Mouse (Mus musculus): Measurements from ENCODE around the gene Zfp526. TPM values are rescaled to one million over a fixed set of nuclear protein-coding genes. Genes with fewer than 3 reads are reported as not detected.

The Zfp526 gene
- 2.9 and 3.9 TPM in 2 replicates for polyA plus RNA-seq (2014; fragmentation: Nextera tagmentation; extraction: Ambion mirVana)

DNA sequence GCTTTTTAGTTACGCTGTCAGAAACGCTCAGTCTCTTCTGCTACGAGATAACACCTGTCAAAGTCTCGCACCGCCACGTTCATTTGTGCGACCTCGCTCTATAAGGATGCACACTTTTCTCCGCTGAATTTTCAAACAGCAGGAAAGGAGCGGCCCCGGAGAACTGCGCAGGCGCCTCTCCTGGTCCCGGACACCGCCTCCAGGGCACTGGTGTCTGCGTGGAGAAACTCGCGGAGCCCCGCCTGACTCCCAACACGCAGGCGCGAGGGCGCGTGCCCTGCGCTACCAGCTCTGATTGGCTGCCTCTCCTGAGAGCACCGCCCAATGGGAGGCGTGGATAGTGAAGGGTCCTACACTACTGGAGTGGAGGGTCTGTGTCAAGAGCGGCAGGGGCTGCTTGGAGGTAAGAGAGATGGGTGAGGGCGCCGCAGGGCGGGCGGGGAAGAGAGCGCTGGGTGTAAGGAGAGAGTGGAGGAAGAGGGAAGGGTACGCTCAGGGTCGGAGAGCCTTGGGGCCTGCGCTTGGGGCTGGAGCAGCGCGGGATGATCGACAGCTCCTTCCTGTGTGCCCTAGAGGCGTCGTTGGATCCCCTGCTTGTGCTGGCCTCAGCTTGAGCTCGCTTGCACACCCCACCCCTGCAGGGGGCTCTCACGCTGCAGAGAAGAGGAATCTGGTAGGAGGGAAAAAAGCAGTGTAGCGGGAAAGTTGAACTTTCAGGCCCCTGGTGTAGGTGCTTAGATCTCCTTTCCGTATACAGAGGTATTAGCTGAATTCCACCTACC is at the start of gene Zfp526:
TSS of gene Zfp526 (plus strand) at position 324 of the 782 bp plus-strand sequence.
- DNase-seq (ENCODE audit: low spot score) (peak; percentile 99), ATAC-seq (ENCODE audit: low FRiP score) (peak; percentile 95)
- Histone ChIP-seq H3K4me3 (ENCODE audit: low read depth, low read length) (peak within 1 kb of the TSS; percentile 65), H3K27me3 (ENCODE audit: control insufficient read depth, insufficient read depth, low read length) (no peaks in the 10 kb centered on the region), H3K4me2 (replicated peaks; ENCODE audit: low read depth, low read length) (peak within 1 kb of the TSS; percentile 98), H3K9ac (ENCODE audit: low read depth, low read length) (peak within 1 kb of the TSS; percentile 62), H3K9me3 (ENCODE audit: control insufficient read depth, low read length) (no peaks in the 10 kb centered on the region), H3K27ac (ENCODE audit: low read depth, low read length) (peak within 1 kb of the TSS; percentile 74; the same call in 1 of the 2 replicates), H3K36me3 (ENCODE audit: control insufficient read depth, insufficient read depth, low read length) (peaks cover 4% of the 10 kb centered on the region; the same call in 1 of the 2 replicates), H3K4me1 (replicated peaks; ENCODE audit: control insufficient read depth, insufficient read depth, low read length) (peaks cover 11% of the 10 kb centered on the region)
- WGBS: under 1% methylated on average over 45 of the region's 45 CpGs

DNA sequence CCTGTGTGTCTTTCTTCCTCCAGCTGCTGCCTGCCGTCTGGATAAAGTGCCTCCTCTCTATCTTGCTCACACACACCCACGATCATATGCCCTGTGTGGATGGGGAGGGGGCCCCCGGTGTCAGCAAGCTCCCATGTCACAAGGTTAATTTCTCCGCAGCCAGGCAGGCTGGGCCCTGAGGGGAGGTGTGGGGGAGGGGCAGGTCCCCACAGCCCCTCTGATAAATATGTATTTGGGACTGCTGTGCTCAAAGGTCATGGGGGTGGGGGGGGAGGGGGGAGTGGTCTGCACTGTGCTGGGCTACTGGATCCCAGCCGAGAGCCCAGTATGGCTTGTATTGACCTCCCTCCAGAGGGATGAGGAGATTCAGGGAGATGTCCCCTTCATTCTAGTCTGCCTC is 48.6 kb upstream of the Zfp526 start:
- no peak overlapping the region; the same call in 1 of the 2 replicates for H3K4me3 ChIP-seq (ENCODE audit: low read depth, low read length)
- peaks cover 5% of the 10 kb centered on the region for H3K4me1 ChIP-seq (replicated peaks; ENCODE audit: control insufficient read depth, insufficient read depth, low read length)
- ATAC-seq (ENCODE audit: low FRiP score): peak; percentile 77

DNA sequence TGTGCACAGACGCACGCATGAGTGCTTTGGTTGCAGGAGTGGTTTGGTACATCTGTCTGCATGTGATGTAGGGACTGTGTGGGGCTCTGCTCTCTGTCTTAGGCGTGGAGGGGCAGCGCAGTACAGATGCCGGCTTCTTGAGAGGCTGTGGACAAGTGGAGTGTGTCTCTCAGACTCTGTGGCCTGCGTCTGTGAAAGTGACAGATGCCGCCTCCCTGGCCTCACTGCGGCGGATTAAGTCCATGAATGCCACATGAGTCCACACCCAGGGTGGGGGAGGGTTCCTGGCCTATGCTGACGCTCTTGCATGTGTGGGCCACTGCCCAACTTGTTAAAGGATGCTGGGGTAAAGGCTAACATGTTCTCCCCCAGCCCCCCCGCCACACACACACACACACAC is 46.9 kb upstream of the Zfp526 start:
- H3K4me1 ChIP-seq (replicated peaks; ENCODE audit: control insufficient read depth, insufficient read depth, low read length): peaks cover 5% of the 10 kb centered on the region
- H3K27ac ChIP-seq (ENCODE audit: low read depth, low read length): peak overlapping the region; percentile 85
- ATAC-seq (ENCODE audit: low FRiP score) (peak; percentile 18), DNase-seq (ENCODE audit: low spot score) (peak; percentile 58)
- H3K9me3 ChIP-seq (ENCODE audit: control insufficient read depth, low read length): no peaks in the 10 kb centered on the region
- no peaks in the 10 kb centered on the region; the same call in 1 of the 2 replicates for H3K27me3 ChIP-seq (ENCODE audit: control insufficient read depth, insufficient read depth, low read length)
- H3K4me3 ChIP-seq (ENCODE audit: low read depth, low read length): no peak overlapping the region
- peak overlapping the region; percentile 36; the same call in 1 of the 2 replicates for H3K9ac ChIP-seq (ENCODE audit: low read depth, low read length)
- H3K36me3 ChIP-seq (ENCODE audit: control insufficient read depth, insufficient read depth, low read length): no peaks in the 10 kb centered on the region
- H3K4me2 ChIP-seq (replicated peaks; ENCODE audit: low read depth, low read length): peak overlapping the region; percentile 20; the same call in 1 of the 2 replicates
- WGBS: 47% methylated on average over 11 of the region's 11 CpGs

More for the DNA sequence above, 48.6 kb upstream of the Zfp526 start:
- Histone ChIP-seq H3K9me3 (ENCODE audit: control insufficient read depth, low read length) (no peaks in the 10 kb centered on the region), H3K27me3 (ENCODE audit: control insufficient read depth, insufficient read depth, low read length) (no peaks in the 10 kb centered on the region; the same call in 1 of the 2 replicates), H3K36me3 (ENCODE audit: control insufficient read depth, insufficient read depth, low read length) (no peaks in the 10 kb centered on the region), H3K9ac (ENCODE audit: low read depth, low read length) (no peak overlapping the region), H3K27ac (ENCODE audit: low read depth, low read length) (peak overlapping the region; percentile 85), H3K4me2 (replicated peaks; ENCODE audit: low read depth, low read length) (peak overlapping the region; percentile 25; the same call in 1 of the 2 replicates)
- WGBS: 27% methylated on average over 5 of the region's 5 CpGs
- DNase-seq (ENCODE audit: low spot score): peak; percentile 59

DNA sequence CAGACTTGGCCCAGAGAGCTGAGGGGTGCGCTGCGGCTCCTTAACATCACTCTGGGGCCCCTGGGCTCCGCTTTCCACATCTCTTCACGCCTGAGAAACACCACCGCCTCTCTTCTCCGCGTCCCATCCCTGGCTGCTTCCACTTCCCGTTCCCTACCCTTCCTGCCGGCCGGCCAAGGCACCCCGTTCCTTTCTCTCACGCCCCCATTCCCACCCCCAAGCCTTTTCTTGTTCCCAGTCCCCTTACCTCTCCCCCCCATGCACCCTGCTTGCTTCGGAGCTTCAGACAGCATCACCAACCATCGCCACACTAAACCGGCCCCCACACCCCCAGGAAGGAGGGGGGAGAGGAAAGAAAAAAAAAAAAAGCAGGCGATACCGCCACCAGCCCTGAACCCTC is 42.9 kb upstream of the Zfp526 start:
- no peaks in the 10 kb centered on the region for H3K36me3 ChIP-seq (ENCODE audit: control insufficient read depth, insufficient read depth, low read length)
- ATAC-seq (ENCODE audit: low FRiP score): no peak
- H3K27me3 ChIP-seq (ENCODE audit: control insufficient read depth, insufficient read depth, low read length): peaks cover 22% of the 10 kb centered on the region
- DNase-seq (ENCODE audit: low spot score): peak; percentile 35
- WGBS: 3% methylated on average over 14 of the region's 17 CpGs
- H3K9ac ChIP-seq (ENCODE audit: low read depth, low read length): peak overlapping the region; percentile 72
- peak overlapping the region; percentile 58 for H3K4me2 ChIP-seq (replicated peaks; ENCODE audit: low read depth, low read length)
- H3K27ac ChIP-seq (ENCODE audit: low read depth, low read length): peak overlapping the region; percentile 82
- H3K9me3 ChIP-seq (ENCODE audit: control insufficient read depth, low read length): no peaks in the 10 kb centered on the region
- peak overlapping the region; percentile 41 for H3K4me3 ChIP-seq (ENCODE audit: low read depth, low read length)
- peaks cover 8% of the 10 kb centered on the region; the same call in 1 of the 2 replicates for H3K4me1 ChIP-seq (replicated peaks; ENCODE audit: control insufficient read depth, insufficient read depth, low read length)

DNA sequence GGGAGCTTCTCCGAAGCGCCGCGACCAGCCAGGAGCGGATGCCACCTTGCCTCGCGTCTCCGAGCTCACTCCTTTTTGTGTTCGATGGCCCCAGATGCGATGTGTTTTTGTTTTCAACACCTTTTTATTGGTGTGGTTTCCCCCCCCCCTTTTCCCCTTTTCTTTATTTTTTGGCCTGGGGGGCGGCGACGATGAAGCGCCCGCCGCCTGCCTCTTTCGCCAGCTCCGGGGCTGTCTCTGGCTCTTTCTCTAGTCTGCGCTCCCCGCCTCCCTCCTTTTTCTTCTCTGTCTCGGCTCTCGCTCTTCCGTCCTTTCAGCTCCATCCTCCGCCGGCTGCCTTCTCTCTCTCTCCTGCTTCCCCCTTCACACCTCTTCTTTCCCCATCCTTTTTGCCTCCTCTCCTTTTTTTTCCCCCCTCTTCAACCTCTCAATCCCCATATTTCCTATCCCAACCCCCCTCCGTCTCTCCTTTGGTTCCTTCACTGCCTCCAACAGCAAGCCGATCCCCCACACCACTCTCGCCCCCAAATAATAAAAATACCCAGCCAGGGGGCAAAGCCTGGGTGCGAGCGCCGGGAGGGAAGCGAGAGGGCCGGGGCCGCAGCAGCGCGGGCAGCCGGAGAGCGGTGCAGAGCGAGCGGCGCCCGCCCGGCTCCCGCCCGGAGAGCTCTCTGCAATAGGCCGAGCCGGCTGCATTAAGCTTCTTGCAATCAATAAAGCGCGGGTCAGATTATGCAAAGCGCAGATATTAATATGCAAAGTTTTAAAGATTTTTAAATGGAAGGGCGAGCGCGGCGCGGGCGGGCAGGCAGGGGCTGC is 42.2 kb upstream of the Zfp526 start:
- ATAC-seq (ENCODE audit: low FRiP score): peak; percentile 84
- H3K4me1 ChIP-seq (replicated peaks; ENCODE audit: control insufficient read depth, insufficient read depth, low read length): peaks cover 5% of the 10 kb centered on the region; the same call in 1 of the 2 replicates
- peak overlapping the region; percentile 41 for H3K4me3 ChIP-seq (ENCODE audit: low read depth, low read length)
- DNase-seq (ENCODE audit: low spot score): peak; percentile 62
- peak overlapping the region; percentile 72 for H3K9ac ChIP-seq (ENCODE audit: low read depth, low read length)
- WGBS: under 1% methylated on average over 50 of the region's 56 CpGs
- peak overlapping the region; percentile 58 for H3K4me2 ChIP-seq (replicated peaks; ENCODE audit: low read depth, low read length)
- no peaks in the 10 kb centered on the region for H3K36me3 ChIP-seq (ENCODE audit: control insufficient read depth, insufficient read depth, low read length)
- no peaks in the 10 kb centered on the region for H3K9me3 ChIP-seq (ENCODE audit: control insufficient read depth, low read length)
- peak overlapping the region; percentile 82 for H3K27ac ChIP-seq (ENCODE audit: low read depth, low read length)
- peaks cover 22% of the 10 kb centered on the region for H3K27me3 ChIP-seq (ENCODE audit: control insufficient read depth, insufficient read depth, low read length)

DNA sequence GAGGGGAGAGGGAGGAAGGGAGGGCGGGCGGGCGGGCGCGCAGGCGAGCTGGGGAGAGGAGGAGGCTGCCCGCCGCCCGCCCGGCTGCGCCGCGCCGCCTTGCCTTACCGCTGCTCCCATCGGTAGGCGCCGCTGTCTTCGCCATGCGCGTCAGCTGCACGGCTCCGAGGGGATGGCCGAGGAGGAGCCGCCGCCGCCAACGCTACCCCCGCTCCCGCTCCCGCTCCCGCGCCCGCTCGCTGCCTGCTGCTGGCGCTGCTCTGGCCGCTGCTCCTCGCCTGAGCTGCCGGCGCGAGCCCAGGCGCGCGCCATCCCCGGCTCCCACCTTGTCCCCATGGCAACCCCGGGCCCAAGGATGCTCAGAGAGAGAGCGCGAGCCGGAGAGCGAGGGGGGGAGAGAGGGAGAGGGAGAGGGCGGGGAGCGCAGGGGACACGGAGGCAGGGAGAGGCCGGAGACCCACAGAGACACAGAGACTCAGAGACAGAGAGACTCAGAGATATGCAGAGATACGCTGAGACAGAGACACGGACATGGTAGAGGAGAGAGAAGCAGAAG is 41.5 kb upstream of the Zfp526 start, which contains the start of gene Pou2f2:
TSS of gene Pou2f2 (minus strand) at position 121 of the 556 bp plus-strand sequence.
- peak; percentile 93 for DNase-seq (ENCODE audit: low spot score)
- Histone ChIP-seq H3K9ac (ENCODE audit: low read depth, low read length) (peak within 1 kb of the TSS; percentile 72), H3K36me3 (ENCODE audit: control insufficient read depth, insufficient read depth, low read length) (no peaks in the 10 kb centered on the region), H3K9me3 (ENCODE audit: control insufficient read depth, low read length) (no peaks in the 10 kb centered on the region), H3K27ac (ENCODE audit: low read depth, low read length) (peak within 1 kb of the TSS; percentile 82), H3K4me3 (ENCODE audit: low read depth, low read length) (peak within 1 kb of the TSS; percentile 41), H3K4me1 (replicated peaks; ENCODE audit: control insufficient read depth, insufficient read depth, low read length) (peaks cover 5% of the 10 kb centered on the region; the same call in 1 of the 2 replicates), H3K4me2 (replicated peaks; ENCODE audit: low read depth, low read length) (peak within 1 kb of the TSS; percentile 58), H3K27me3 (ENCODE audit: control insufficient read depth, insufficient read depth, low read length) (peaks cover 22% of the 10 kb centered on the region)
- WGBS: 0% methylated on average over 24 of the region's 56 CpGs
- peak; percentile 90 for ATAC-seq (ENCODE audit: low FRiP score)

DNA sequence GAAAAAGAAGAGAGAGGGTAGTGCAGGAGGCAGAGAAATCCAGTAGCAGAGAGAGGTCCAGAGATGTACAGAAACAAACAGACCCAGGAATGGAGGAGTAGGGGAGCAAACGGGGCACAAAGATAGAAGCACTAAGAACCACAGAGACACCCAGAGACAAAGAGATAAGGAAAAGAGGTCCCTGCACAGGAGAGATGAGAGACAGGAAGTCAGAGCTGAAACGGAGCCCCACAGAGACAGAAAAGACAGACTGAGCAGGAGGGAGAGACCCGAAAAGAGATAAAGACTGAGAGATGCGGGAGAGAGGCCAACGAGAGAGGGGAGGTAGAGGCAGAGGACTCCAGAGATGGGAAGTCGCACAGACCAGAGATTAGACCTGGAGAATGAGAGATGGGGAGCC is 40.7 kb upstream of the Zfp526 start:
- Histone ChIP-seq H3K27ac (ENCODE audit: low read depth, low read length) (peak overlapping the region; percentile 82), H3K27me3 (ENCODE audit: control insufficient read depth, insufficient read depth, low read length) (peaks cover 22% of the 10 kb centered on the region), H3K4me3 (ENCODE audit: low read depth, low read length) (peak overlapping the region; percentile 41; the same call in 1 of the 2 replicates), H3K9me3 (ENCODE audit: control insufficient read depth, low read length) (no peaks in the 10 kb centered on the region), H3K9ac (ENCODE audit: low read depth, low read length) (peak overlapping the region; percentile 72; the same call in 1 of the 2 replicates), H3K4me1 (replicated peaks; ENCODE audit: control insufficient read depth, insufficient read depth, low read length) (peaks cover 5% of the 10 kb centered on the region; the same call in 1 of the 2 replicates), H3K36me3 (ENCODE audit: control insufficient read depth, insufficient read depth, low read length) (no peaks in the 10 kb centered on the region), H3K4me2 (replicated peaks; ENCODE audit: low read depth, low read length) (peak overlapping the region; percentile 58)
- ATAC-seq (ENCODE audit: low FRiP score): no peak
- no peak for DNase-seq (ENCODE audit: low spot score)
- 5% methylated on average over 6 of the region's 6 CpGs for WGBS

DNA sequence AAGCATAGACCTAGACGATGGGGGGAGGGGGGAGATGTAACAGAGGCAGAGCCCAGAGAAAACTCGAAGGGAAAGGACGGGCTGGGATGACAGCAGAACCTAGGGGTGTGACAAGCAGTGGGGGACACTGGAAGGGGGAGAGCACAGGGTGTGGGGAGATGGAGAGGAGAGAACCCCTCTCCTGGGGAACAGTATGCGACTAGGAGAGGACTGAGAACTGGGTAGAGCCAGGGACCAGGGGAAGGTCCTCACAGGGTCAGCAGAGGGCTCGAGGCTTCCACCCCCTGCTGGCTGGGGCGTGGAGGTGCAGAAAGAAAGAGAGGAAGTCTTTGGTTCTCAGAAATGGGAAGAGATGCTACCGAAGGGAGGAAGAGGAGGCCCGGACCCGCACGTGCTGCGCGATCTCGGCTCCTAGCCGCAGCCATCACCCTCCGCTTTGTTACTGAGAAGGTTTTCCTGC is 39.9 kb upstream of the Zfp526 start:
- 1% methylated on average over 15 of the region's 15 CpGs for WGBS
- H3K9ac ChIP-seq (ENCODE audit: low read depth, low read length): 0 out of 2 replicates have a peak overlapping the region, but pooled peaks have one; percentile 15
- H3K27ac ChIP-seq (ENCODE audit: low read depth, low read length): no peak overlapping the region
- peaks cover 5% of the 10 kb centered on the region; the same call in 1 of the 2 replicates for H3K4me1 ChIP-seq (replicated peaks; ENCODE audit: control insufficient read depth, insufficient read depth, low read length)
- no peaks in the 10 kb centered on the region for H3K36me3 ChIP-seq (ENCODE audit: control insufficient read depth, insufficient read depth, low read length)
- H3K4me2 ChIP-seq (replicated peaks; ENCODE audit: low read depth, low read length): peak overlapping the region; percentile 28
- H3K27me3 ChIP-seq (ENCODE audit: control insufficient read depth, insufficient read depth, low read length): peaks cover 22% of the 10 kb centered on the region
- ATAC-seq (ENCODE audit: low FRiP score) (peak; percentile 28; the same call in 1 of the 2 replicates), DNase-seq (ENCODE audit: low spot score) (peak; percentile 76)
- H3K4me3 ChIP-seq (ENCODE audit: low read depth, low read length): 0 out of 2 replicates have a peak overlapping the region, but pooled peaks have one; percentile 12
- H3K9me3 ChIP-seq (ENCODE audit: control insufficient read depth, low read length): no peaks in the 10 kb centered on the region
